Mouse (Mus musculus): Measurements from ENCODE around the gene Fads3. TPM values are rescaled to one million over a fixed set of nuclear protein-coding genes. Genes with fewer than 3 reads are reported as not detected.

Gene Fads3
- polyA plus RNA-seq, 1 experiment: 4.6 TPM

GRCm38 (mm10) chr19:10105034-10105493, 63.7 kb downstream of the Fads3 start:
- TF ChIP-seq CTCF (IDR thresholded peaks at IDR 0.05; ENCODE audit: low read depth, low read length) (no peak), POLR2A (IDR thresholded peaks at IDR 0.05; ENCODE audit: borderline replicate concordance, low read depth, low read length) (no peak)
- H3K4me1 ChIP-seq (ENCODE audit: control insufficient read depth, insufficient read depth, low read length): peaks cover 22% of the 10 kb centered on the region
- no peak overlapping the region for H3K4me3 ChIP-seq (ENCODE audit: insufficient read depth, low read length)
- H3K27ac ChIP-seq (ENCODE audit: insufficient read depth, low read depth, low read length): no peak overlapping the region

DNA sequence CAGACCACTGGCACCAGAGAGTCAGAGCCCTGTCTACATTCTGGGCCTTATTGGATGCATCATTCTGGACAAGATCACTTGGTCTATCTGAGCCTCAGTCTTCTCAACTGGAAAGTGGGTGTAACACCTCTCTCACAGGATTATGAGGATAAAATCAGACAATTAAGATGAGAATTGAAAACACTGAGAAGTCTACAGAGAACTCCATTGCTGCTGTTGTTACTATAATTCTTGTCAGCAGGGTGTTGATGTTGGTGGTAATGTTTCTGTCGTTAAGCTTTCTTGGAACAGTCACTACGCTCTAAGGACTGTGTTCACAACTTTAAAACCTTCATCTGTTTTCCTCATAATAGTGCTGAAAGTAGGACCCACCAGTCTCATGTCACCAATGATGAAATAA, 65.3 kb downstream of the Fads3 start:
- Histone ChIP-seq H3K27ac (ENCODE audit: insufficient read depth, low read depth, low read length) (no peak overlapping the region), H3K4me1 (ENCODE audit: control insufficient read depth, insufficient read depth, low read length) (peaks cover 20% of the 10 kb centered on the region), H3K4me3 (ENCODE audit: insufficient read depth, low read length) (no peak overlapping the region)
- TF ChIP-seq CTCF (IDR thresholded peaks at IDR 0.05; ENCODE audit: low read depth, low read length) (no peak), POLR2A (IDR thresholded peaks at IDR 0.05; ENCODE audit: borderline replicate concordance, low read depth, low read length) (no peak)

DNA sequence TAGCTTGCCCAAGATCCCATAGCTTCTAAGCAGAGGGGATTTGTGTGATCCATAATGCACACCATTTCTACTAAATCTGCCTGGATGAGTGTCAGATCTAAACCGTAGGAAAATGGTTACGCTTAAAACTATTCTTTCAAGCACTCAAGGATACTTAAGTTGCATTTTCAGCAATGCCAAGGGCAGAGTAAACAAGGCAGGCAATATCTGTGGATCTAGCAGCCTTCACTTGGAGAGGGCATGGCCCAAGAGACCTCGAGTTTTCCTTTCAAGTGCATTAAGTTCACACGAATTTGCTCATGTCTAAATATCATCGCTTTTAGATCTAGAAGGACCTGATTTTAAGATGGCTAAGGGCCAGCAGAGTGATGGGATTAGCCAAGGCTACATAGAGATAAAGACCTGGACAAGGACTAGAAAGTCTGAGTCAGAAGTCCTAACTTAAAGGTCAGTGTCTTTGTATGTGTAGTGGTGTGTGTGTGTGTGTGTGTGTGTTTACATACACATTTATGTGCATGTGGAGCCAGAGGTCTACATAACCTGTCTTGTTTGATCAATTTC, 65.8 kb downstream of the Fads3 start:
- H3K4me1 ChIP-seq (ENCODE audit: control insufficient read depth, insufficient read depth, low read length): peaks cover 19% of the 10 kb centered on the region
- no peak overlapping the region for H3K27ac ChIP-seq (ENCODE audit: insufficient read depth, low read depth, low read length)
- no peak for TF ChIP-seq CTCF (IDR thresholded peaks at IDR 0.05; ENCODE audit: low read depth, low read length)
- TF ChIP-seq POLR2A (IDR thresholded peaks at IDR 0.05; ENCODE audit: borderline replicate concordance, low read depth, low read length): no peak
- no peak overlapping the region for H3K4me3 ChIP-seq (ENCODE audit: insufficient read depth, low read length)

GRCm38 (mm10) chr19:10108129-10108528, 66.8 kb downstream of the Fads3 start:
- TF ChIP-seq POLR2A (IDR thresholded peaks at IDR 0.05; ENCODE audit: borderline replicate concordance, low read depth, low read length): no peak
- TF ChIP-seq CTCF (IDR thresholded peaks at IDR 0.05; ENCODE audit: low read depth, low read length): no peak
- H3K4me3 ChIP-seq (ENCODE audit: insufficient read depth, low read length): no peak overlapping the region
- H3K27ac ChIP-seq (ENCODE audit: insufficient read depth, low read depth, low read length): no peak overlapping the region
- peaks cover 16% of the 10 kb centered on the region for H3K4me1 ChIP-seq (ENCODE audit: control insufficient read depth, insufficient read depth, low read length)

- no peak overlapping the region for H3K4me3 ChIP-seq (ENCODE audit: insufficient read depth, low read length)
- peaks cover 16% of the 10 kb centered on the region for H3K4me1 ChIP-seq (ENCODE audit: control insufficient read depth, insufficient read depth, low read length)
- H3K27ac ChIP-seq (ENCODE audit: insufficient read depth, low read depth, low read length): no peak overlapping the region
- TF ChIP-seq POLR2A (IDR thresholded peaks at IDR 0.05; ENCODE audit: borderline replicate concordance, low read depth, low read length) (no peak), CTCF (IDR thresholded peaks at IDR 0.05; ENCODE audit: low read depth, low read length) (no peak)
Observed at GRCm38 (mm10) chr19:10108666-10109065, 67.3 kb downstream of the Fads3 start.

Other genes starting within 250 kb of the Fads3 start
- not detected in 2 replicates for gene Scgb2a2, start 194.0 kb upstream of the Fads3 start, polyA plus RNA-seq (2012; ENCODE audit: insufficient read depth, insufficient read length, missing spikeins)
- 146 and 159 TPM in 2 replicates for gene Incenp, start 142.0 kb upstream of the Fads3 start, polyA plus RNA-seq (2012; ENCODE audit: insufficient read depth, insufficient read length, missing spikeins)
- gene Fth1, start 61.0 kb upstream of the Fads3 start, polyA plus RNA-seq (2012; ENCODE audit: insufficient read depth, insufficient read length, missing spikeins): 20,335 and 20,363 TPM in 2 replicates
- gene Best1, start 39.9 kb upstream of the Fads3 start, polyA plus RNA-seq (2012; ENCODE audit: insufficient read depth, insufficient read length, missing spikeins): 0.44 and 2.3 TPM in 2 replicates
- gene Rab3il1, start 39.9 kb upstream of the Fads3 start, polyA plus RNA-seq (2012; ENCODE audit: insufficient read depth, insufficient read length, missing spikeins): 156 and 178 TPM in 2 replicates
- 6.4 and 10.8 TPM in 2 replicates for gene Fads2, start 60.2 kb downstream of the Fads3 start, polyA plus RNA-seq (2012; ENCODE audit: insufficient read depth, insufficient read length, missing spikeins)
- 99.3 and 119 TPM in 2 replicates for gene Fads1, start 141.3 kb downstream of the Fads3 start, polyA plus RNA-seq (2012; ENCODE audit: insufficient read depth, insufficient read length, missing spikeins)
- gene Tmem258, start 162.4 kb downstream of the Fads3 start, polyA plus RNA-seq (2012; ENCODE audit: insufficient read depth, insufficient read length, missing spikeins): 146 and 159 TPM in 2 replicates
- 31.1 and 31.2 TPM in 2 replicates for gene Fen1, start 162.6 kb downstream of the Fads3 start, polyA plus RNA-seq (2012; ENCODE audit: insufficient read depth, insufficient read length, missing spikeins)
- 0.12 TPM in 1 of 2 replicates, not detected in the other for gene Myrf, start 199.2 kb downstream of the Fads3 start, polyA plus RNA-seq (2012; ENCODE audit: insufficient read depth, insufficient read length, missing spikeins)

Data from bone marrow macrophage, adult 2 months (primary cell).